In the genomic region with DNA sequence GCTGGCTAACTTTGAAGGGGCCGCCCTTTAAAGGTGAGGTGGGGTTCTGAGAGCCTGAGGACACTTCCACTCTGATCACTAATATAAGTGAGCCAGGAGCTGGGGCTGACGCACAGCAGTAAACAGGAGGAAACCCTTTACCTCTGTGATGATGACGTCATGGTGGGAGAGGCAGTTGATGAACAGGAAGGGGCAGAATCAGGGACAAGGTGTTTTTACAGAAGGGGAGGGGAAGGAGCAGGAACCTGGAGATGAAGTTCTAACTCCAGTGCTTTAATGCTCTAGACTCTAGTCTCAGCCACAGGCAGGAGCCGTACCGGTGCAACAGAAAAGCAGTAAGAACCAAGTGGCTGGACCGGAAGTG, we compare ENCODE assay signal across 1 mouse cellular context.
TF ChIP-seq lines count a peak whose summit lies in the region.

No protein-coding gene starts in this region.

TF ChIP-seq in myocyte, 11 proteins besides CTCF, POLR2A, EP300 and RAD21 (continued from another document):
- TF ChIP-seq SRF (IDR thresholded peaks at IDR 0.05; ENCODE audit: control insufficient read depth, insufficient read length, low read depth): no peak
- no peak for TF ChIP-seq MYOG (IDR thresholded peaks at IDR 0.05; ENCODE audit: control insufficient read depth in 1 of 3, insufficient read depth in 1 of 3, insufficient read length in 2 of 3, low read depth in 2 of 3)
